Mouse (Mus musculus) forebrain, embryonic 15.5 days (tissue): ENCODE measurements around the gene Drd4. TPM values are rescaled to one million over a fixed set of nuclear protein-coding genes. Genes with fewer than 3 reads are reported as not detected.
"Not testable (repeated sequence)": the region's sequence is repeated elsewhere in the genome, so short reads cannot be mapped to it uniquely, and the experiment has no call there.

Source experiments
- ATAC-seq: fragments of 200-750 bp; cut with Nextera tagmentation; replicated peaks from 2 replicates; pipeline ENCODE4 v1.8.0; 2017; ENCODE audit warnings: mild to moderate bottlenecking, moderate TSS enrichment, moderate library complexity
- H3K27ac ChIP-seq: fragments of 300-500 bp; sonication (generic); replicated peaks from 2 replicates; pipeline ENCODE4 v1.5.1; 2015; ENCODE audit warnings: mild to moderate bottlenecking, inconsistent platforms
- H3K27me3 ChIP-seq: fragments of 300-500 bp; sonication (generic); 2 replicates; pipeline ENCODE4 v1.6.1; 2015; ENCODE audit warnings: inconsistent platforms
- H3K36me3 ChIP-seq: fragments of 300-500 bp; sonication (generic); 2 replicates; pipeline ENCODE4 v1.6.1; 2015; ENCODE audit warnings: mild to moderate bottlenecking, inconsistent platforms
- H3K4me1 ChIP-seq: fragments of 300-500 bp; sonication (generic); 2 replicates; pipeline ENCODE4 v1.6.1; 2015; ENCODE audit warnings: inconsistent platforms
- H3K4me2 ChIP-seq: fragments of 300-500 bp; sonication (generic); replicated peaks from 2 replicates; pipeline ENCODE4 v1.6.1; 2015; ENCODE audit warnings: mild to moderate bottlenecking, inconsistent platforms
- H3K4me3 ChIP-seq: fragments of 300-500 bp; sonication (generic); 2 replicates; pipeline ENCODE4 v1.5.1; 2015; ENCODE audit warnings: mild to moderate bottlenecking, inconsistent platforms
- H3K9ac ChIP-seq: fragments of 300-500 bp; sonication (generic); replicated peaks from 2 replicates; pipeline ENCODE4 v1.6.1; 2015; ENCODE audit warnings: mild to moderate bottlenecking, inconsistent platforms
- H3K9me3 ChIP-seq: fragments of 300-500 bp; sonication (generic); 2 replicates; pipeline ENCODE4 v1.6.1; 2016; ENCODE audit warnings: inconsistent platforms
- WGBS: fragments of 180-500 bp; shearing (Covaris S2); methylation state at CpG from one replicate; pipeline ENCODE4 v1.1.7; 2015; ENCODE audit warnings: mixed read lengths; 5-methylcytosine and 5-hydroxymethylcytosine counted together
- polyA plus RNA-seq: library from polyadenylated mRNA; unstranded; fragments of >200 nt; fragmentation: Nextera tagmentation; extraction: Ambion mirVana; gene quantifications from 2 replicates; pipeline ENCODE4 v1.2.1, GENCODE M21; 2015

Gene Drd4
- 0.64 and 0.78 TPM in 2 replicates for polyA plus RNA-seq

- peak within 1 kb of the TSS; percentile 96 for H3K4me2 ChIP-seq
- no peak within 1 kb of the TSS for H3K27ac ChIP-seq
- ATAC-seq, result peak; percentile 83
- H3K4me3 ChIP-seq, result peak within 1 kb of the TSS; percentile 57
- H3K4me1 ChIP-seq, result peaks cover 25% of the 10 kb centered on the region
- peaks cover 8% of the 10 kb centered on the region for H3K36me3 ChIP-seq
- no peaks in the 10 kb centered on the region for H3K9me3 ChIP-seq
- WGBS, result under 1% methylated on average over 42 of the region's 46 CpGs
- peak within 1 kb of the TSS; percentile 65 for H3K9ac ChIP-seq
- peaks cover 56% of the 10 kb centered on the region for H3K27me3 ChIP-seq
Measured at GRCm38 (mm10) chr7:141291921-141292582, at the start of gene Drd4. Gene Drd4, plus strand, starts transcription at chr7:141292006.

GRCm38 (mm10) chr7:141250486-141250885, 41.3 kb upstream of the Drd4 start:
- not testable (repeated sequence) for H3K4me2 ChIP-seq, H3K27ac ChIP-seq

GRCm38 (mm10) chr7:141256159-141256558, 35.6 kb upstream of the Drd4 start:
- Histone ChIP-seq H3K27ac (no peak overlapping the region), H3K27me3 (no peaks in the 10 kb centered on the region), H3K9ac (no peak overlapping the region), H3K9me3 (no peaks in the 10 kb centered on the region), H3K4me1 (no peaks in the 10 kb centered on the region), H3K4me2 (no peak overlapping the region), H3K36me3 (peaks cover 86% of the 10 kb centered on the region), H3K4me3 (no peak overlapping the region)
- 94% methylated on average over 10 of the region's 10 CpGs for WGBS
- ATAC-seq, result no peak

More at GRCm38 (mm10) chr7:141250486-141250885, 41.3 kb upstream of the Drd4 start:
- H3K4me1 ChIP-seq, ATAC-seq, H3K9me3 ChIP-seq, H3K9ac ChIP-seq, H3K4me3 ChIP-seq, H3K27me3 ChIP-seq: not testable (repeated sequence)
- peaks cover 85% of the 10 kb centered on the region for H3K36me3 ChIP-seq
- 92% methylated on average over 4 of the region's 4 CpGs for WGBS

- no peak for ATAC-seq
- Histone ChIP-seq H3K27me3 (no peaks in the 10 kb centered on the region), H3K27ac (no peak overlapping the region), H3K9me3 (no peaks in the 10 kb centered on the region), H3K36me3 (peaks cover 76% of the 10 kb centered on the region), H3K4me1 (peaks cover 5% of the 10 kb centered on the region), H3K4me3 (no peak overlapping the region), H3K4me2 (no peak overlapping the region), H3K9ac (no peak overlapping the region)
- 94% methylated on average over 3 of the region's 3 CpGs for WGBS
Measured at GRCm38 (mm10) chr7:141261480-141261879, 30.3 kb upstream of the Drd4 start.

- 89% methylated on average over 13 of the region's 13 CpGs for WGBS
Measured at GRCm38 (mm10) chr7:141263640-141264039, 28.2 kb upstream of the Drd4 start.

GRCm38 (mm10) chr7:141264041-141264700, 27.6 kb upstream of the Drd4 start:
- no peak overlapping the region for H3K27ac ChIP-seq
- H3K9me3 ChIP-seq, result no peaks in the 10 kb centered on the region
- no peak overlapping the region for H3K9ac ChIP-seq
- 77% methylated on average over 11 of the region's 11 CpGs for WGBS
- no peak for ATAC-seq
- H3K4me1 ChIP-seq, result peaks cover 5% of the 10 kb centered on the region
- no peak overlapping the region for H3K4me2 ChIP-seq
- H3K36me3 ChIP-seq, result peaks cover 50% of the 10 kb centered on the region
- H3K4me3 ChIP-seq, result no peak overlapping the region
- H3K27me3 ChIP-seq, result no peaks in the 10 kb centered on the region

More at GRCm38 (mm10) chr7:141263640-141264039, 28.2 kb upstream of the Drd4 start:
- Histone ChIP-seq H3K9ac (no peak overlapping the region), H3K36me3 (peaks cover 56% of the 10 kb centered on the region), H3K4me2 (no peak overlapping the region), H3K4me3 (no peak overlapping the region), H3K4me1 (peaks cover 5% of the 10 kb centered on the region), H3K27ac (no peak overlapping the region), H3K9me3 (no peaks in the 10 kb centered on the region), H3K27me3 (no peaks in the 10 kb centered on the region)
- ATAC-seq, result no peak

- 31% methylated on average over 12 of the region's 12 CpGs for WGBS
- H3K4me2 ChIP-seq, result no peak overlapping the region
- H3K9ac ChIP-seq, result no peak overlapping the region
- H3K4me3 ChIP-seq, result no peak overlapping the region
- ATAC-seq, result peak; percentile 57
- H3K9me3 ChIP-seq, result no peaks in the 10 kb centered on the region
- H3K4me1 ChIP-seq, result peaks cover 5% of the 10 kb centered on the region
- H3K27ac ChIP-seq, result no peak overlapping the region
- no peaks in the 10 kb centered on the region for H3K27me3 ChIP-seq
- H3K36me3 ChIP-seq, result peaks cover 43% of the 10 kb centered on the region
Measured at GRCm38 (mm10) chr7:141264761-141265410, 26.9 kb upstream of the Drd4 start.

GRCm38 (mm10) chr7:141265411-141265738, 26.4 kb upstream of the Drd4 start:
- Histone ChIP-seq H3K36me3 (peaks cover 38% of the 10 kb centered on the region), H3K4me1 (peaks cover 5% of the 10 kb centered on the region), H3K4me3 (no peak overlapping the region), H3K27ac (no peak overlapping the region), H3K27me3 (no peaks in the 10 kb centered on the region), H3K9me3 (no peaks in the 10 kb centered on the region), H3K9ac (no peak overlapping the region), H3K4me2 (no peak overlapping the region)
- no peak for ATAC-seq
- WGBS, result 36% methylated on average over 11 of the region's 11 CpGs

- H3K9me3 ChIP-seq, result no peaks in the 10 kb centered on the region
- peak within 1 kb of the TSS; percentile 42 for H3K4me2 ChIP-seq
- no peak; the same call in 1 of the 2 replicates for ATAC-seq
- H3K27me3 ChIP-seq, result no peaks in the 10 kb centered on the region
- H3K36me3 ChIP-seq, result peaks cover 32% of the 10 kb centered on the region
- peaks cover 5% of the 10 kb centered on the region for H3K4me1 ChIP-seq
- no peak within 1 kb of the TSS for H3K27ac ChIP-seq
- H3K4me3 ChIP-seq, result peak within 1 kb of the TSS; percentile 33
- peak within 1 kb of the TSS; percentile 40 for H3K9ac ChIP-seq
- WGBS, result 8% methylated on average over 25 of the region's 25 CpGs
Measured at GRCm38 (mm10) chr7:141265739-141266561, 25.9 kb upstream of the Drd4 start, which contains the start of gene Irf7. Gene Irf7, minus strand, starts transcription at chr7:141266481.

- ATAC-seq, result no peak
- WGBS, result 80% methylated on average over 24 of the region's 24 CpGs
- peaks cover 5% of the 10 kb centered on the region for H3K4me1 ChIP-seq
Measured at GRCm38 (mm10) chr7:141268466-141269272, 23.1 kb upstream of the Drd4 start.

GRCm38 (mm10) chr7:141269273-141269545, 22.6 kb upstream of the Drd4 start:
- ATAC-seq, result no peak
- peaks cover 5% of the 10 kb centered on the region for H3K4me1 ChIP-seq
- no peak overlapping the region for H3K9ac ChIP-seq
- no peaks in the 10 kb centered on the region for H3K9me3 ChIP-seq
- H3K27me3 ChIP-seq, result no peaks in the 10 kb centered on the region
- H3K4me3 ChIP-seq, result no peak overlapping the region
- 87% methylated on average over 14 of the region's 14 CpGs for WGBS
- no peaks in the 10 kb centered on the region; the same call in 1 of the 2 replicates for H3K36me3 ChIP-seq
- no peak overlapping the region for H3K27ac ChIP-seq
- no peak overlapping the region for H3K4me2 ChIP-seq

More at GRCm38 (mm10) chr7:141268466-141269272, 23.1 kb upstream of the Drd4 start:
- Histone ChIP-seq H3K27me3 (no peaks in the 10 kb centered on the region), H3K4me2 (no peak overlapping the region), H3K9ac (no peak overlapping the region), H3K4me3 (no peak overlapping the region), H3K27ac (no peak overlapping the region), H3K9me3 (no peaks in the 10 kb centered on the region), H3K36me3 (peaks cover 5% of the 10 kb centered on the region)
